Mouse (Mus musculus) kidney, postnatal 0 days (tissue): Measurements from ENCODE around the gene Tet3. TPM values are rescaled to one million over a fixed set of nuclear protein-coding genes. Genes with fewer than 3 reads are reported as not detected.

Experiments used
- ATAC-seq: fragments of 200-750 bp; cut with Nextera tagmentation; replicated peaks from 2 replicates; pipeline ENCODE4 v1.8.0; 2017; ENCODE audit warnings: low read depth, moderate number of reproducible peaks, moderate TSS enrichment, moderate library complexity; ENCODE audit not compliant: low FRiP score
- DNase-seq: peaks from one replicate; pipeline ENCODE4 v3.0.0-alpha.2; 2016; ENCODE audit warnings: low spot score
- H3K27ac ChIP-seq: fragments of 300-500 bp; sonication (generic); 2 replicates; pipeline ENCODE4 v1.5.1; 2014; ENCODE audit warnings: mild to moderate bottlenecking
- H3K27me3 ChIP-seq: fragments of 300-500 bp; sonication (generic); 2 replicates; pipeline ENCODE4 v1.6.1; 2014; ENCODE audit warnings: low read length, mixed read lengths; ENCODE audit not compliant: insufficient read depth
- H3K36me3 ChIP-seq: fragments of 300-500 bp; sonication (generic); 2 replicates; pipeline ENCODE4 v1.6.1; 2014; ENCODE audit warnings: low read length, mixed read lengths; ENCODE audit not compliant: insufficient read depth
- H3K4me1 ChIP-seq: fragments of 300-500 bp; sonication (generic); replicated peaks from 2 replicates; pipeline ENCODE4 v1.6.1; 2014; ENCODE audit warnings: antibody characterized with exemption, low read length, mixed read lengths; ENCODE audit not compliant: insufficient read depth
- H3K4me2 ChIP-seq: fragments of 300-500 bp; sonication (generic); 2 replicates; pipeline ENCODE4 v1.6.1; 2014; ENCODE audit warnings: mild to moderate bottlenecking, low read length, moderate library complexity, mixed read lengths
- H3K4me3 ChIP-seq: fragments of 300-500 bp; sonication (generic); replicated peaks from 2 replicates; pipeline ENCODE4 v1.5.1; 2014; ENCODE audit warnings: low read depth, low read length
- H3K9ac ChIP-seq: fragments of 300-500 bp; sonication (generic); 2 replicates; pipeline ENCODE4 v1.6.1; 2014; ENCODE audit warnings: low read depth, low read length
- H3K9me3 ChIP-seq: fragments of 300-500 bp; sonication (generic); replicated peaks from 2 replicates; pipeline ENCODE4 v1.6.1; 2016; ENCODE audit warnings: low read length, inconsistent platforms, mixed read lengths
- CTCF ChIP-seq: IDR thresholded peaks from 2 replicates; pipeline ENCODE4 v1.5.1; 2016; ENCODE audit warnings: antibody characterized with exemption, low read depth, mild to moderate bottlenecking, moderate library complexity
- WGBS: fragments of 180-500 bp; shearing (Covaris S2); extraction: QIAGEN DNeasy Blood & Tissue Kit; methylation state at CpG from one replicate; pipeline ENCODE4 v1.1.7; 2014; 5-methylcytosine and 5-hydroxymethylcytosine counted together
- polyA plus RNA-seq: library from polyadenylated mRNA; unstranded; fragments of >200 nt; fragmentation: Nextera tagmentation; extraction: Ambion mirVana; gene quantifications from 2 replicates; pipeline ENCODE4 v1.2.1, GENCODE M21; 2015

Gene Tet3
- polyA plus RNA-seq, 1 experiment from 2014 or later = 32.3 TPM

DNA sequence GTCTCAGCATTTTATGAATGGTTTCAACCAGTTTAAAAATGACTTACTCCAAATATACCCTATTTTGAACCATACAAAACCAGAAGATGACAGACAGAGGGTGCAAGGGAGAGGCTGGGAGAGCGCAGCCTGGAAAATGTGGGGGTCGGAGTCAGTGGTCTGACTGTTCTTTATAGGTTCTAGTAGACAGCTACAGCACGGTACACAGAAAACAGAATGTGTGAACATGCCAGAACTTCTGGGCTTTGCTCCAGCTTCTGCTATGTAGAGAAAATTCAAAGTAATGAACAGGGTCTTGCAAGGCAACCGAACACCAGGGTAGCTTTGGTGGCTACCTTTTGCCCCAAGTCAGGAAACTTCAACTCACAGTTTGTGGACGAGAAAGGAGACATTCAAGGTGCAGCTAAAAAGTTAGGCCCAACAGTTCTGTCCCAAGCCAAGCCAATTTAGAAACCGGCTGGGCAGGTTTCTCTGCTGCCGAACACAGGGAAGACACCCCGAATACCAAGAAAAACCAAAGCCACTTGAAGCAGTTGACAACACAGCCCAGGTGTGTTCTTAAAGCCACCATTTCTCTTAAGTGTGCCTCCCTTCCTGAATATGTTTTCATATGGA lies 66.6 kb downstream of the Tet3 start:
- H3K4me1 ChIP-seq = no peaks in the 10 kb centered on the region
- peaks cover 24% of the 10 kb centered on the region; the same call in 1 of the 2 replicates for H3K36me3 ChIP-seq
- H3K4me3 ChIP-seq = no peak overlapping the region
- 77% methylated on average over 8 of the region's 8 CpGs for WGBS
- no peak overlapping the region for H3K27ac ChIP-seq
- ATAC-seq = no peak
- no peak for DNase-seq
- H3K9me3 ChIP-seq = no peaks in the 10 kb centered on the region
- H3K27me3 ChIP-seq = no peaks in the 10 kb centered on the region
- TF ChIP-seq CTCF = no peak
- H3K9ac ChIP-seq = no peak overlapping the region
- H3K4me2 ChIP-seq = no peak overlapping the region

DNA sequence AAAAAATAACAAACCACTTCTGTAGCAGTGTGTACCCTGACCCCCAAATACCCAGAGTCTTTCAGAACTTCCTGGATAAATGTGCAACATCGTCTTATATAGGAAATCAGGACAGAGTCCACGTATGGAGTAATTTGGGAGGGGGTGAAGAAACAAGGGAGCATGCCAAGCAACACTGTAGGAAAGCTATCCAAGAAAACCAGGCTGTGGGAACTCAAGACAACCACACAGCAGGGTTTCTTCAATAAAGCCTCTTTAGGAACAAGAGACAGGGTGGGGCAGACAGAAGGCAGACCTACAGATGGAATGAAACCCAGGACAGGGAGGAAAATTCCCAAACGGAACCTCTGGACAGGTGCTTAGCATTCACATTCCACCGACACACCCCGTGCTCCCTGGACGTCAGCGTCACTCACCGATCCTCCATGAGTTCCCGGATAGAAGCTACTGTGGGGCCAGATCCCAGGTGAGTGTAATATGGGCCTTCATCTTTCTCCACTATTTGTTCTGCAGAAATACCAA lies 73.3 kb downstream of the Tet3 start:
- no peak overlapping the region for H3K9ac ChIP-seq
- ATAC-seq = no peak
- H3K4me1 ChIP-seq = no peaks in the 10 kb centered on the region
- H3K4me2 ChIP-seq = no peak overlapping the region
- H3K36me3 ChIP-seq = peaks cover 41% of the 10 kb centered on the region
- no peak for TF ChIP-seq CTCF
- no peak for DNase-seq
- H3K27me3 ChIP-seq = no peaks in the 10 kb centered on the region
- H3K9me3 ChIP-seq = no peaks in the 10 kb centered on the region
- no peak overlapping the region for H3K4me3 ChIP-seq
- 88% methylated on average over 9 of the region's 9 CpGs for WGBS
- H3K27ac ChIP-seq = no peak overlapping the region

- H3K36me3 ChIP-seq = peaks cover 76% of the 10 kb centered on the region
- no peak for DNase-seq
- H3K4me3 ChIP-seq = no peak overlapping the region
- no peak overlapping the region for H3K4me2 ChIP-seq
- no peaks in the 10 kb centered on the region for H3K4me1 ChIP-seq
- no peak overlapping the region for H3K27ac ChIP-seq
- H3K27me3 ChIP-seq = no peaks in the 10 kb centered on the region
- 82% methylated on average over 10 of the region's 10 CpGs for WGBS
- H3K9me3 ChIP-seq = no peaks in the 10 kb centered on the region
- ATAC-seq = no peak
- no peak for TF ChIP-seq CTCF
- no peak overlapping the region for H3K9ac ChIP-seq
Measured at GRCm38 (mm10) chr6:83381510-83382491, 77.1 kb downstream of the Tet3 start.

DNA sequence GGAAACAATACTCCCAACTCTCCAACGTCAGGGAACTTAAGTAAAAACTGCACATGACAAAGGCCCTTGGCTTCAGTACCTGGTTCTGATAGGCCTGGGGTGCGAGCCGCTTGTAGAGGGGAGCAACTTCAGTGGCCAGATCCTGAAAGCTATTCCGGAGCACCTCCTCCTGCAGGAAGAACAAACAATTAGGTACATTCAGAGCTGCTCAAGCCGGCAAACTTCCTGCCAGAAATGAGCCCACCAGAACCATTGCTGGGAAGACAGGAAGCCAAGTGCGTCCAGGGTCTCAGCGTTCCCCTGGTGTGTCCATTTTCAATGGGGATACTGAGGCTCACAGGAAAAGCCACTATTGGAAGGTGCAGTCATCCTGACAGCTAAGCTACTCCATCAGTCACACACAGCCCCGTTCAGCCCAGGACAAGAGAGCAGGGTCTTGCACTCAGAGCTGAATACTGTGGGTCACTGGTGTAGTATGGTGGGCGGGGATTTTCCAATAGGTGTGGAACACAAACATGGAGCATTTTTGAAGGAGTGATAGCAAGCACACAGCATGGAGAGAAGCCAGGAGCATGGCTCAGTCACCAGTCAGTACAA lies 85.1 kb downstream of the Tet3 start:
- Histone ChIP-seq H3K27ac (no peak overlapping the region), H3K9me3 (no peaks in the 10 kb centered on the region), H3K27me3 (no peaks in the 10 kb centered on the region), H3K4me3 (no peak overlapping the region), H3K4me2 (no peak overlapping the region), H3K36me3 (peaks cover 90% of the 10 kb centered on the region), H3K9ac (no peak overlapping the region), H3K4me1 (no peaks in the 10 kb centered on the region)
- WGBS = 83% methylated on average over 9 of the region's 9 CpGs
- no peak for TF ChIP-seq CTCF
- DNase-seq = no peak
- no peak for ATAC-seq

- Histone ChIP-seq H3K27me3 (no peaks in the 10 kb centered on the region), H3K9ac (no peak overlapping the region), H3K4me3 (no peak overlapping the region), H3K27ac (no peak overlapping the region), H3K4me1 (no peaks in the 10 kb centered on the region), H3K36me3 (peaks cover 90% of the 10 kb centered on the region), H3K4me2 (no peak overlapping the region), H3K9me3 (no peaks in the 10 kb centered on the region)
- TF ChIP-seq CTCF = no peak
- 89% methylated on average over 3 of the region's 3 CpGs for WGBS
- DNase-seq = no peak
- no peak for ATAC-seq
Measured at GRCm38 (mm10) chr6:83371350-83371749, 87.5 kb downstream of the Tet3 start.

GRCm38 (mm10) chr6:83370316-83370965 lies 88.4 kb downstream of the Tet3 start:
- Histone ChIP-seq H3K27me3 (no peaks in the 10 kb centered on the region), H3K27ac (no peak overlapping the region), H3K9me3 (no peaks in the 10 kb centered on the region), H3K4me3 (no peak overlapping the region), H3K9ac (no peak overlapping the region), H3K36me3 (peaks cover 84% of the 10 kb centered on the region), H3K4me2 (no peak overlapping the region), H3K4me1 (no peaks in the 10 kb centered on the region)
- ATAC-seq = no peak
- no peak for TF ChIP-seq CTCF
- WGBS = 92% methylated on average over 21 of the region's 21 CpGs
- DNase-seq = no peak
